Mouse (Mus musculus) lung, postnatal 36 days (tissue): ENCODE data around the gene Mtnr1a.

Source experiments
- DNase-seq: peaks from one replicate; pipeline ENCODE4 v3.0.0; 2022; ENCODE audit warnings: mixed read lengths

Mtnr1a gene

DNA sequence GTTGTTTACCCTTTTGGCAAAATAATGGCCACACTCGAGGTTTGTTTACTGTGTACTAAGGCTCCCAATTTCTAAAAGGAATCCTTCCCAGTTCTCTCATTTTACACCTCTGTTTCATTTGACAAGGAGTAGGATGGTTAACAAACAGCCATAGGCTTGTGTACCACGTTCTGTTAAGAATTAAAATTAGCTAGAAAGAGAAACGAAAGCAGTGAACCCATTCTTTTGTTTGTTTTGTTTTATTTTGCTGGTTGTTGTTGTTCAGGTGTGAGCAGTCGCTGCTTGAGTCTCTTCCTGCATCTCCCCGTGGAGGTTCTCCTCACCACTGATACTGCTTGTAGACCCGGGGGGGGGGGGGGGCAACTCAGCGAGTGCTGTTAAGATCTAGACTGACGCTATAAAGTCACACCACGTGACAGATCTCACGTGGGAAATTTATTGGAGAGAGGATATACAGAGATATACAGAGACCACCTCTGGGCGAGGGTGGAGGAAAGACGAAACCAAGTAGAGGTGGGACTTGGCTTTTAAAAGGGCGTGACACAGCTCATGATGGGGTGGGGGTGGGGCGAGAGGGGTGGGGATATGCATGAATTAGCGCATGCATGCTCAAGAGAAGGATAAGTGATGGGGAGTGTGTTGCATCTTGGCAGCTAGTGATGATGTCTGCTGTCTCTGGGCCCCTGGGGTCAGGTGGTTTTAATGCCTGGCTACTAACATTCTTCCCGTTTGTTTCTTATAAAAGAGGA, 41.3 kb downstream of the Mtnr1a start:
- DNase-seq, result no peak

DNA sequence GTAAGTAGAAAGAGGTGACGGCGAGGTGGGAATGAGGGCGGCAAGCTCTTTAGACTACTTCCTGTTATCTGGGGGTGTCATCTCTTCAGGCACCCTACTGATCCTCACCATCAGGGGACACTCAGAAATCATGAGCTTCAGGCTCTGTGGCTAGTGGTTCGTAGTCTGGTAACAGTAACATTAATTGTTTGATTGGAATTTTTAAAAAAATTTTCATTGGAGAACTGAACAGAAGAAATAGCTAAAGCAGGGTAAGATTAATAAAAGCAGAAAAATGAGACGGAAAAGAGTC, 41.8 kb downstream of the Mtnr1a start:
- DNase-seq, result no peak

DNA sequence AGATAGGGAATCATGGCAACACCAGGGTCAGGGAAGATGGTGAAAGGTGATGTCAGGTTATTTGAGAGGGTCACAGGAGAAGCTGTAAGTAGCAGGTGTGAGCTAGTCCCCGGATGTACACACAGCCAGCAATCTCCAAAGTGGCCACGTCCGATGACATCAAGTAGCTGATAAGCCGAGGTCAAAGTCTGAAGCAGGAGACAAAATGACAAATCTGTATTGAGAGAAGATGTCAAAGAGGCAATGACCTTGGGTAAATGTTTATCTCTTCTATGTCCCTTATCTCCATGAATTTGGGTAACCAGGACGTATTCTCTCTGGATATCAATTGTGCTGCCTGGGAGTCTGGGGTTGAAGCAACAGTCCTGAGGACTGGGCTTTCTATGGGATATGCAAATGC, 42.9 kb downstream of the Mtnr1a start:
- DNase-seq, result no peak

DNA sequence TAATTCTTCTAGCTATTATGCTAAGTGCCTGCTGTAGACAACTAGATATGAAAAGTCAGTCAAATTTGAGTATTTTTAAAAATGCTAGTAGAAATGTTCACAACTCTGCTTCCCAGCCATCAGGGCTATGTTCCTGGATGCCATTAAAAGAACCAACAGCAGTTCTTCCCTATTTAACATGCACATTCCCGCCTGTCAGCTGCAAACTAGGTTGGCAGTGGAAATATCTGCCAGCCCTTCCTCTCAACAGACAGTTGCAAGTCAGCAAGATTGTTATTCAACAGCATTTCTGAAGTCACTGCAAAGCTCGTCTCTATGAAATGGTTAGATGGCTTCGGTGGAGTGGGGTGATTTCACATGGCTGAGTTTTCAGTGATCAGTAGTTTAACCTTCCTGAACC, 48.7 kb downstream of the Mtnr1a start:
- DNase-seq, result no peak

DNA sequence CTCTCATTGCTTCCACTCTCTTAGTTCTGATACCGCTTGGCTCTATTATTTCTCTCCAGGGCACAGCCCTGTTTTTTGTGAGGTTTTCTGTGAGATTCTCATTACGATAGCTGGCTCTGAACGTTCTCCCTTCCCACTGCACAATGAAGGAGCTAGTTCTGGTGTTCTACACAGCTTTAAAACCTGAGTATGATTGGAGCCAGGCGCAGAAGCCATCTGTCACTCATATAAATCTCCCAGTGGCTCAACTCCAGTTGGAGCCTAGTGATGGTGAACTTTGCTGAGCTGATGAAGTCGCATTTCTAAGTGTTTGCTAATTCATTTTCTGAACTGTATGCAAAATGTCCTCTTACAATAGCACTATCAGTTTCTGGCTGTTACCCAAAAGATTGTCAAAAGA, 56.7 kb downstream of the Mtnr1a start:
- DNase-seq, result no peak
